Mouse (Mus musculus) kidney, adult 2 months (tissue): ENCODE results near the gene Eef1e1.

Experiments
- CTCF ChIP-seq: fragments of 200-500 bp; conservative IDR thresholded peaks from 2 replicates; pipeline ENCODE4 v1.5.1; 2011; ENCODE audit warnings: low read depth, mild to moderate bottlenecking, control low read depth, low read length, moderate library complexity, mixed read lengths; ENCODE audit not compliant: insufficient read depth, insufficient read length
- POLR2A ChIP-seq: fragments of 200-500 bp; IDR thresholded peaks from one replicate; pipeline ENCODE4 v1.6.1; 2011; ENCODE audit warnings: low read depth, low read length, control low read depth

GRCm38 (mm10) chr13:38616887-38617286 lies 42.0 kb downstream of the Eef1e1 start:
- TF ChIP-seq CTCF, result no peak
- TF ChIP-seq POLR2A, result no peak
